Mouse (Mus musculus) stomach, postnatal 0 days (tissue): ENCODE measurements around the gene Gtf2e1.

Experiments
- CTCF ChIP-seq: IDR thresholded peaks from 2 replicates; pipeline ENCODE4 v1.5.1; 2016; ENCODE audit warnings: antibody characterized with exemption, low read depth, mild to moderate bottlenecking, moderate library complexity
- EP300 ChIP-seq: optimal IDR thresholded peaks from 2 replicates; pipeline ENCODE3; 2016; ENCODE audit warnings: antibody characterized with exemption

GRCm38 (mm10) chr16:37539611-37540580 is at the start of gene Gtf2e1, which contains the start of gene Rabl3:
- TF ChIP-seq CTCF, result no peak; the same call in 1 of the 2 replicates
- no peak for TF ChIP-seq EP300
